Mouse (Mus musculus) neural tube, embryonic 14.5 days (tissue): ENCODE measurements around the gene Atxn1. TPM values are rescaled to one million over a fixed set of nuclear protein-coding genes. Genes with fewer than 3 reads are reported as not detected.

ENCODE experiments used
- ATAC-seq: fragments of 200-750 bp; cut with Nextera tagmentation; 2 replicates; pipeline ENCODE4 v1.8.0; 2017; ENCODE audit warnings: low read depth, mild to moderate bottlenecking, moderate TSS enrichment, moderate library complexity
- H3K27ac ChIP-seq: fragments of 300-500 bp; sonication (generic); 2 replicates; pipeline ENCODE4 v1.5.1; 2014; ENCODE audit warnings: low read depth, mild to moderate bottlenecking, control low read depth, low read length, moderate library complexity, mixed read lengths
- H3K27me3 ChIP-seq: fragments of 300-500 bp; sonication (generic); 2 replicates; pipeline ENCODE4 v1.6.1; 2014; ENCODE audit warnings: low read length; ENCODE audit not compliant: control insufficient read depth, insufficient read depth
- H3K36me3 ChIP-seq: fragments of 300-500 bp; sonication (generic); 2 replicates; pipeline ENCODE4 v1.6.1; 2014; ENCODE audit warnings: low read length, mixed read lengths; ENCODE audit not compliant: control insufficient read depth, insufficient read depth
- H3K4me1 ChIP-seq: fragments of 300-500 bp; sonication (generic); 2 replicates; pipeline ENCODE4 v1.6.1; 2014; ENCODE audit warnings: low read length; ENCODE audit not compliant: control insufficient read depth, insufficient read depth
- H3K4me2 ChIP-seq: fragments of 300-500 bp; sonication (generic); 2 replicates; pipeline ENCODE4 v1.6.1; 2014; ENCODE audit warnings: mild to moderate bottlenecking, low read depth, low read length, control low read depth
- H3K4me3 ChIP-seq: fragments of 300-500 bp; sonication (generic); 2 replicates; pipeline ENCODE4 v1.5.1; 2014; ENCODE audit warnings: low read depth, low read length, control low read depth, mixed read lengths
- H3K9ac ChIP-seq: fragments of 300-500 bp; sonication (generic); replicated peaks from 2 replicates; pipeline ENCODE4 v1.6.1; 2014; ENCODE audit warnings: low read depth, mild to moderate bottlenecking, control low read depth, low read length, mixed read lengths
- H3K9me3 ChIP-seq: fragments of 300-500 bp; sonication (generic); 2 replicates; pipeline ENCODE4 v1.6.1; 2016; ENCODE audit warnings: low read length; ENCODE audit not compliant: control insufficient read depth
- WGBS: fragments of 180-500 bp; shearing (Covaris S2); extraction: QIAGEN DNeasy Blood & Tissue Kit; methylation state at CpG from one replicate; pipeline ENCODE4 v1.1.7; 2014; 5-methylcytosine and 5-hydroxymethylcytosine counted together
- polyA plus RNA-seq: library from polyadenylated mRNA; unstranded; fragments of >200 nt; fragmentation: Nextera tagmentation; extraction: Ambion mirVana; gene quantifications from 2 replicates; pipeline ENCODE4 v1.2.1, GENCODE M21; 2014

Atxn1 gene
- polyA plus RNA-seq, 1 experiment from 2014 or later, result 9.4 TPM

GRCm38 (mm10) chr13:45681196-45681595 is 283.6 kb downstream of the Atxn1 start:
- Histone ChIP-seq H3K36me3 (no peaks in the 10 kb centered on the region), H3K27ac (no peak overlapping the region), H3K9me3 (no peaks in the 10 kb centered on the region), H3K27me3 (no peaks in the 10 kb centered on the region), H3K9ac (no peak overlapping the region), H3K4me1 (no peaks in the 10 kb centered on the region), H3K4me2 (no peak overlapping the region), H3K4me3 (no peak overlapping the region)
- WGBS, result 85% methylated on average over 5 of the region's 5 CpGs
- no peak for ATAC-seq

- H3K9me3 ChIP-seq, result no peaks in the 10 kb centered on the region
- no peak overlapping the region for H3K27ac ChIP-seq
- H3K4me2 ChIP-seq, result no peak overlapping the region
- H3K27me3 ChIP-seq, result no peaks in the 10 kb centered on the region
- H3K4me1 ChIP-seq, result no peaks in the 10 kb centered on the region
- H3K9ac ChIP-seq, result no peak overlapping the region
- no peak for ATAC-seq
- H3K36me3 ChIP-seq, result no peaks in the 10 kb centered on the region
- 85% methylated on average over 5 of the region's 5 CpGs for WGBS
- H3K4me3 ChIP-seq, result no peak overlapping the region
Observed at GRCm38 (mm10) chr13:45680651-45681050, 284.2 kb downstream of the Atxn1 start.

- H3K27ac ChIP-seq, result no peak overlapping the region
- H3K27me3 ChIP-seq, result no peaks in the 10 kb centered on the region
- H3K9me3 ChIP-seq, result no peaks in the 10 kb centered on the region
- ATAC-seq, result no peak
- no peak overlapping the region for H3K4me2 ChIP-seq
- H3K4me1 ChIP-seq, result no peaks in the 10 kb centered on the region
- H3K36me3 ChIP-seq, result no peaks in the 10 kb centered on the region
- 100% methylated on average over 1 of the region's 1 CpGs for WGBS
- H3K9ac ChIP-seq, result no peak overlapping the region
- H3K4me3 ChIP-seq, result no peak overlapping the region
Observed at GRCm38 (mm10) chr13:45679096-45679495, 285.7 kb downstream of the Atxn1 start.

- Histone ChIP-seq H3K4me3 (no peak overlapping the region), H3K4me2 (no peak overlapping the region), H3K4me1 (no peaks in the 10 kb centered on the region), H3K9ac (no peak overlapping the region), H3K27me3 (no peaks in the 10 kb centered on the region), H3K36me3 (no peaks in the 10 kb centered on the region), H3K9me3 (no peaks in the 10 kb centered on the region), H3K27ac (no peak overlapping the region)
- ATAC-seq, result no peak
- 85% methylated on average over 2 of the region's 2 CpGs for WGBS
Observed at GRCm38 (mm10) chr13:45672628-45673027, 292.2 kb downstream of the Atxn1 start.

- Histone ChIP-seq H3K27me3 (no peaks in the 10 kb centered on the region), H3K9me3 (no peaks in the 10 kb centered on the region), H3K4me2 (no peak overlapping the region), H3K4me3 (no peak overlapping the region), H3K9ac (no peak overlapping the region), H3K27ac (no peak overlapping the region), H3K4me1 (no peaks in the 10 kb centered on the region), H3K36me3 (no peaks in the 10 kb centered on the region)
- no peak for ATAC-seq
- WGBS, result 74% methylated on average over 11 of the region's 11 CpGs
Observed at GRCm38 (mm10) chr13:45669969-45670368, 294.8 kb downstream of the Atxn1 start.

- no peak overlapping the region for H3K4me3 ChIP-seq
- H3K9ac ChIP-seq, result no peak overlapping the region
- H3K36me3 ChIP-seq, result no peaks in the 10 kb centered on the region
- ATAC-seq, result no peak
- no peaks in the 10 kb centered on the region for H3K9me3 ChIP-seq
- H3K4me2 ChIP-seq, result no peak overlapping the region
- no peak overlapping the region for H3K27ac ChIP-seq
- WGBS, result 91% methylated on average over 10 of the region's 10 CpGs
- H3K27me3 ChIP-seq, result no peaks in the 10 kb centered on the region
- H3K4me1 ChIP-seq, result no peaks in the 10 kb centered on the region
Observed at GRCm38 (mm10) chr13:45662852-45663251, 302.0 kb downstream of the Atxn1 start.

GRCm38 (mm10) chr13:45662216-45662615 is 302.6 kb downstream of the Atxn1 start:
- no peak overlapping the region for H3K27ac ChIP-seq
- no peak overlapping the region for H3K4me3 ChIP-seq
- H3K4me1 ChIP-seq, result no peaks in the 10 kb centered on the region
- no peaks in the 10 kb centered on the region for H3K9me3 ChIP-seq
- no peak overlapping the region for H3K9ac ChIP-seq
- no peak for ATAC-seq
- H3K27me3 ChIP-seq, result no peaks in the 10 kb centered on the region
- H3K36me3 ChIP-seq, result no peaks in the 10 kb centered on the region
- no peak overlapping the region for H3K4me2 ChIP-seq
- 63% methylated on average over 3 of the region's 3 CpGs for WGBS

- Histone ChIP-seq H3K9me3 (no peaks in the 10 kb centered on the region), H3K4me1 (no peaks in the 10 kb centered on the region), H3K27ac (no peak overlapping the region), H3K36me3 (no peaks in the 10 kb centered on the region), H3K4me3 (no peak overlapping the region), H3K27me3 (no peaks in the 10 kb centered on the region), H3K4me2 (no peak overlapping the region), H3K9ac (no peak overlapping the region)
- no peak for ATAC-seq
- 69% methylated on average over 12 of the region's 12 CpGs for WGBS
Observed at GRCm38 (mm10) chr13:45661283-45662185, 303.3 kb downstream of the Atxn1 start.

GRCm38 (mm10) chr13:45659813-45660212 is 305.0 kb downstream of the Atxn1 start:
- H3K36me3 ChIP-seq, result no peaks in the 10 kb centered on the region
- H3K9ac ChIP-seq, result no peak overlapping the region
- no peaks in the 10 kb centered on the region for H3K27me3 ChIP-seq
- no peak for ATAC-seq
- no peaks in the 10 kb centered on the region for H3K9me3 ChIP-seq
- H3K4me1 ChIP-seq, result no peaks in the 10 kb centered on the region
- 81% methylated on average over 4 of the region's 4 CpGs for WGBS
- no peak overlapping the region for H3K4me3 ChIP-seq
- H3K4me2 ChIP-seq, result no peak overlapping the region
- H3K27ac ChIP-seq, result no peak overlapping the region
